Mouse (Mus musculus): ENCODE results near the gene Cpxm2. TPM values are rescaled to one million over a fixed set of nuclear protein-coding genes. Genes with fewer than 3 reads are reported as not detected.

Cpxm2 gene
- total and polyA plus RNA-seq, 3 experiments = not detected

GRCm38 (mm10) chr7:132172220-132172619 is 17.7 kb upstream of the Cpxm2 start:
- H3K27ac ChIP-seq (ENCODE audit: insufficient read depth, low read depth) = no peak overlapping the region
- H3K36me3 ChIP-seq (replicated peaks in 1 of 2; ENCODE audit: control insufficient read depth in 1 of 2, insufficient read depth in 1 of 2, low read length in 1 of 2) = no peaks in the 10 kb centered on the region
- TF ChIP-seq ZC3H11A (IDR thresholded peaks at IDR 0.05; ENCODE audit: low read depth, low read length) (no peak), POLR2A (IDR thresholded peaks at IDR 0.05; ENCODE audit: low read depth, low read length) (no peak), PAX5 (IDR thresholded peaks at IDR 0.05; ENCODE audit: low read length) (no peak), ZKSCAN1 (IDR thresholded peaks at IDR 0.05; ENCODE audit: borderline replicate concordance, low read depth, low read length) (no peak), CHD1 (IDR thresholded peaks at IDR 0.05; ENCODE audit: low read depth, low read length) (no peak), ZMIZ1 (IDR thresholded peaks at IDR 0.05; ENCODE audit: low read depth, low read length) (no peak), KAT2A (IDR thresholded peaks at IDR 0.05; ENCODE audit: insufficient replicate concordance, low read length) (no peak), ETS1 (conservative IDR thresholded peaks at IDR 0.05; ENCODE audit: low read depth, low read length) (no peak), NRF1 (IDR thresholded peaks at IDR 0.05; ENCODE audit: low read depth, low read length) (no peak), TCF12 (IDR thresholded peaks at IDR 0.05; ENCODE audit: low read depth, low read length) (no peak), CTCF (conservative IDR thresholded peaks at IDR 0.05 in 1 of 2, IDR thresholded peaks at IDR 0.05 in 1 of 2; ENCODE audit: low read depth in 2 of 2, low read length in 2 of 2) (no peak), BHLHE40 (IDR thresholded peaks at IDR 0.05; ENCODE audit: low read depth, low read length) (no peak), GABPA (IDR thresholded peaks at IDR 0.05; ENCODE audit: insufficient replicate concordance, low read depth, low read length) (no peak), MXI1 (IDR thresholded peaks at IDR 0.05; ENCODE audit: low read depth, low read length) (no peak)
- H3K4me1 ChIP-seq (ENCODE audit: control insufficient read depth in 1 of 2, insufficient read depth in 2 of 2) = no peaks in the 10 kb centered on the region
- no peak for DNase-seq (ENCODE audit: extremely low read depth)
- H3K4me3 ChIP-seq (replicated peaks in 1 of 3; ENCODE audit: low read depth in 2 of 3, low read length in 2 of 3, poor library complexity in 1 of 3) = no peak overlapping the region
- dilution Hi-C loops (cut with MboI; ENCODE audit: extremely low pct_ligation_motif_present, extremely low pct_unique_long_range_greater_than_20kb, low sequenced_read_pairs) (no loop called here), in situ Hi-C loops (cut with MboI; ENCODE audit: low pct_ligation_motif_present, low pct_unique_long_range_greater_than_20kb, low sequenced_read_pairs) (no loop called here)
- H3K4me2 ChIP-seq (ENCODE audit: insufficient read depth, low read depth, poor library complexity, severe bottlenecking) = no peak overlapping the region
- H3K79me2 ChIP-seq (replicated peaks; ENCODE audit: control insufficient read depth, extremely low read depth, insufficient read depth, poor library complexity, severe bottlenecking) = no peaks in the 10 kb centered on the region
- H3K9me3 ChIP-seq (replicated peaks; ENCODE audit: low read length) = peaks cover 19% of the 10 kb centered on the region
- peaks cover 80% of the 10 kb centered on the region for H3K27me3 ChIP-seq (replicated peaks)
- H3K9ac ChIP-seq (ENCODE audit: insufficient read depth, low read depth) = no peak overlapping the region

DNA sequence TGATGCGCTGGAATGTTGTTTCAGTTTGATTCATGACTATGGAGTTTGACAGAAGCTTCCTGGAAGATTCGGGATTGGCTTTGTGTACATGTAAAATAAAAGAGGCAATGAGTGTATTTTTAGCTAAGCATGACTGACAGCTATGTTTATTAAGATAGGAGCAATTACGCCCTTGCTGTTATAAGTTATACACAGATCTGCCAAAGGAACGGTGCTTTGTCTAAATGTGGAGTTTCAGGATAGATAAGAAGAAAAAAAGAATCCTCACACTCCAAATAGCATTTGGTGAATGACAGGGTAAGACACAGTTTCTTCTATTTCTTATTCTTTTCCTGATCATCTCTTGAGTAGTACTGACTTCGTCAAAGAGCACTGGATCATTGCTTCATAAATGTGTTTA is 17.2 kb upstream of the Cpxm2 start:
- Histone ChIP-seq H3K4me1 (ENCODE audit: control insufficient read depth in 1 of 2, insufficient read depth in 2 of 2) (no peaks in the 10 kb centered on the region), H3K27me3 (replicated peaks) (peaks cover 84% of the 10 kb centered on the region), H3K9me3 (replicated peaks; ENCODE audit: low read length) (peaks cover 19% of the 10 kb centered on the region), H3K79me2 (replicated peaks; ENCODE audit: control insufficient read depth, extremely low read depth, insufficient read depth, poor library complexity, severe bottlenecking) (no peaks in the 10 kb centered on the region), H3K4me3 (replicated peaks in 1 of 3; ENCODE audit: low read depth in 2 of 3, low read length in 2 of 3, poor library complexity in 1 of 3) (no peak overlapping the region), H3K36me3 (replicated peaks in 1 of 2; ENCODE audit: control insufficient read depth in 1 of 2, insufficient read depth in 1 of 2, low read length in 1 of 2) (no peaks in the 10 kb centered on the region), H3K9ac (ENCODE audit: insufficient read depth, low read depth) (no peak overlapping the region), H3K4me2 (ENCODE audit: insufficient read depth, low read depth, poor library complexity, severe bottlenecking) (no peak overlapping the region), H3K27ac (ENCODE audit: insufficient read depth, low read depth) (no peak overlapping the region)
- in situ Hi-C loops (cut with MboI; ENCODE audit: low pct_ligation_motif_present, low pct_unique_long_range_greater_than_20kb, low sequenced_read_pairs) = no loop called here
- TF ChIP-seq E2F4 (IDR thresholded peaks at IDR 0.05; ENCODE audit: insufficient replicate concordance, low read depth, low read length) (no peak), ZKSCAN1 (IDR thresholded peaks at IDR 0.05; ENCODE audit: borderline replicate concordance, low read depth, low read length) (no peak), USF2 (conservative IDR thresholded peaks at IDR 0.05; ENCODE audit: low read depth, low read length) (no peak), NRF1 (IDR thresholded peaks at IDR 0.05; ENCODE audit: low read depth, low read length) (no peak), KAT2A (IDR thresholded peaks at IDR 0.05; ENCODE audit: insufficient replicate concordance, low read length) (no peak), NELFE (IDR thresholded peaks at IDR 0.05; ENCODE audit: low read depth, low read length) (no peak)
- DNase-seq (ENCODE audit: extremely low read depth) = no peak
- dilution Hi-C loops (cut with MboI; ENCODE audit: extremely low pct_ligation_motif_present, extremely low pct_unique_long_range_greater_than_20kb, low sequenced_read_pairs) = no loop called here
